Mouse (Mus musculus) intestine, embryonic 14.5 days (tissue): ENCODE data around the gene Klc2. TPM values are rescaled to one million over a fixed set of nuclear protein-coding genes. Genes with fewer than 3 reads are reported as not detected.

Experiments
- ATAC-seq: fragments of 200-750 bp; cut with Nextera tagmentation; replicated peaks from 2 replicates; pipeline ENCODE4 v1.8.0; 2017; ENCODE audit warnings: low read depth, moderate number of reproducible peaks, moderate TSS enrichment, moderate library complexity; ENCODE audit not compliant: low FRiP score, low TSS enrichment
- DNase-seq: peaks from one replicate; pipeline ENCODE4 v3.0.0-alpha.2; 2018; ENCODE audit warnings: low spot score
- H3K27ac ChIP-seq: fragments of 300-500 bp; sonication (generic); 2 replicates; pipeline ENCODE4 v1.5.1; 2014; ENCODE audit warnings: low read depth, mild to moderate bottlenecking, control low read depth
- H3K27me3 ChIP-seq: fragments of 300-500 bp; sonication (generic); replicated peaks from 2 replicates; pipeline ENCODE4 v1.6.1; 2014; ENCODE audit warnings: low read length, control low read depth; ENCODE audit not compliant: control insufficient read depth, insufficient read depth
- H3K36me3 ChIP-seq: fragments of 300-500 bp; sonication (generic); 2 replicates; pipeline ENCODE4 v1.6.1; 2014; ENCODE audit warnings: low read length, control low read depth; ENCODE audit not compliant: control insufficient read depth, insufficient read depth
- H3K4me1 ChIP-seq: fragments of 300-500 bp; sonication (generic); replicated peaks from 2 replicates; pipeline ENCODE4 v1.6.1; 2014; ENCODE audit warnings: low read length, control low read depth, mixed read lengths; ENCODE audit not compliant: control insufficient read depth, insufficient read depth
- H3K4me2 ChIP-seq: fragments of 300-500 bp; sonication (generic); 2 replicates; pipeline ENCODE4 v1.6.1; 2014; ENCODE audit warnings: low read length
- H3K4me3 ChIP-seq: fragments of 300-500 bp; sonication (generic); 2 replicates; pipeline ENCODE4 v1.5.1; 2014; ENCODE audit warnings: low read depth, low read length, control low read depth, mixed read lengths
- H3K9ac ChIP-seq: fragments of 300-500 bp; sonication (generic); 2 replicates; pipeline ENCODE4 v1.6.1; 2014; ENCODE audit warnings: mild to moderate bottlenecking, low read length
- H3K9me3 ChIP-seq: fragments of 300-500 bp; sonication (generic); 2 replicates; pipeline ENCODE4 v1.6.1; 2016; ENCODE audit warnings: low read length, control low read depth; ENCODE audit not compliant: control insufficient read depth
- WGBS: fragments of 180-500 bp; shearing (Covaris S2); extraction: QIAGEN DNeasy Blood & Tissue Kit; methylation state at CpG from one replicate; pipeline ENCODE4 v1.1.7; 2014; 5-methylcytosine and 5-hydroxymethylcytosine counted together
- polyA plus RNA-seq: library from polyadenylated mRNA; unstranded; fragments of >200 nt; fragmentation: Nextera tagmentation; extraction: Ambion mirVana; gene quantifications from 2 replicates; pipeline ENCODE4 v1.2.1, GENCODE M21; 2014

Klc2 gene
- polyA plus RNA-seq, 1 experiment from 2014 or later = 19.0 TPM

DNA sequence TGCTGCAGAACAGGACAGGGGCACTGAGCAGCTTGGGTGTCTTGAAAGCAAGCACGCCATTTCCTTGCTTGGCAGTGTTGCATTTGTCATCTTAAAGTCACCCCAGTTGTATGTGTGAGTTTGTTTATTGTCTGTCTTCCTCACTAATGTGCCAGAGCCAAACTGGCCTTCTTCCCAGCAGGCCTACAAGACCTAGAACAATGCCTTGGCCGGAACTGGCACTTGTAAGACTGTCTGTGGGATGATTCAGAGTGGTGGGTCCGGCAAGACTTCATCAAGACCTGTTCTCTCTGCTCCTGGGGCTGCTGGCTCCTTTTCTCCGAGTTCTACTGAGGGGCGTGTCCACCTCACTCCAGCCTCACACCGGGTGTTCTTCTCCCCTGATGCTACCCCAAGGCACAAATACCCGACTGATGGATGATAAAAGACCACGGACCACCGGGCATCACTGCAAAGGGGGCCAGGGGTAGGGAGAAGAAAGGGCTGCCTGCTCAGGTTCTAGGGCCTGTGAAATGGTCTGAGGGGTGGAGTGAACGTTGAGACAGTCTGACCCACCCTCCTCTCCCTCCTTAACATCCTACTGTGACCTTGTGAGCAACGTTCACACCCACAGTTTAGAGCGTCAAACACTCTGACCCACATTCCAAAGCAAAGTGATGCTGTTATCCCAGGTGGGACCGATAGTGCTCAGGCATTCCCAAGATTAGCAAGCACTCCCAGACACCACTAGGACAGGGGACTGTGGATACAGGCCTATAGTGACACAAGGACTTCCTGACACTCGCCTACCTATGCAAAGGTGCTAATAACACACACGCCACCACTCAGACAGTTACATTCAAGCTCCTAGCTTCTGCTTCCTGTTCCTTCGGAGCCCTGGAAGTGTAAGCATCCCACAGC is 60.2 kb downstream of the Klc2 start:
- DNase-seq (no peak), ATAC-seq (no peak; the same call in 1 of the 2 replicates)
- Histone ChIP-seq H3K36me3 (no peaks in the 10 kb centered on the region), H3K27me3 (no peaks in the 10 kb centered on the region; the same call in 1 of the 2 replicates), H3K9me3 (no peaks in the 10 kb centered on the region), H3K4me2 (peak overlapping the region; percentile 7; the same call in 1 of the 2 replicates), H3K9ac (no peak overlapping the region), H3K4me3 (no peak overlapping the region), H3K27ac (peak overlapping the region; percentile 69), H3K4me1 (peaks cover 42% of the 10 kb centered on the region)
- WGBS = 23% methylated on average over 16 of the region's 16 CpGs

Other genes starting within 250 kb of the Klc2 start
- gene Actn3, start 240.7 kb downstream of the Klc2 start, polyA plus RNA-seq = 0.87 and 1.4 TPM in 2 replicates
- gene Zdhhc24, start 239.9 kb downstream of the Klc2 start, polyA plus RNA-seq = 9.7 and 10.9 TPM in 2 replicates
- gene Bbs1, start 211.9 kb downstream of the Klc2 start, polyA plus RNA-seq = 3.2 and 5.2 TPM in 2 replicates
- 109 and 116 TPM in 2 replicates for gene Dpp3, start 190.3 kb downstream of the Klc2 start, polyA plus RNA-seq
- gene Peli3, start 175.4 kb downstream of the Klc2 start, polyA plus RNA-seq = 2.2 and 2.5 TPM in 2 replicates
- gene Mrpl11, start 156.4 kb downstream of the Klc2 start, polyA plus RNA-seq = 119 and 127 TPM in 2 replicates
- 0.31 and 0.42 TPM in 2 replicates for gene Npas4, start 128.2 kb downstream of the Klc2 start, polyA plus RNA-seq
- gene Slc29a2, start 94.7 kb downstream of the Klc2 start, polyA plus RNA-seq = 6.8 and 7.0 TPM in 2 replicates
- 39.1 and 45.2 TPM in 2 replicates for gene B4gat1, start 79.7 kb downstream of the Klc2 start, polyA plus RNA-seq
- 1.1 and 1.6 TPM in 2 replicates for gene AC124502.3, start 79.7 kb downstream of the Klc2 start, polyA plus RNA-seq
- 49.6 and 50.8 TPM in 2 replicates for gene Brms1, start 77.2 kb downstream of the Klc2 start, polyA plus RNA-seq
- 2.6 and 3.8 TPM in 2 replicates for gene Rin1, start 68.1 kb downstream of the Klc2 start, polyA plus RNA-seq
- 69.8 and 70.2 TPM in 2 replicates for gene Cd248, start 50.5 kb downstream of the Klc2 start, polyA plus RNA-seq
- 7.1 and 8.2 TPM in 2 replicates for gene Tmem151a, start 33.0 kb downstream of the Klc2 start, polyA plus RNA-seq
- 111 and 114 TPM in 2 replicates for gene Yif1a, start 30.0 kb downstream of the Klc2 start, polyA plus RNA-seq
- gene Cnih2, start 20.0 kb downstream of the Klc2 start, polyA plus RNA-seq = 22.3 and 22.9 TPM in 2 replicates
- gene Rab1b, start 11.5 kb downstream of the Klc2 start, polyA plus RNA-seq = 246 and 252 TPM in 2 replicates
- 22.9 and 23.4 TPM in 2 replicates for gene Pacs1, start 154.6 kb upstream of the Klc2 start, polyA plus RNA-seq
- 321 and 334 TPM in 2 replicates for gene Sf3b2, start 176.9 kb upstream of the Klc2 start, polyA plus RNA-seq
- gene Gal3st3, start 179.8 kb upstream of the Klc2 start, polyA plus RNA-seq = 2.9 and 3.3 TPM in 2 replicates
- not detected in 2 replicates for gene Catsper1, start 217.2 kb upstream of the Klc2 start, polyA plus RNA-seq
- gene Cst6, start 231.0 kb upstream of the Klc2 start, polyA plus RNA-seq = 1.8 and 2.5 TPM in 2 replicates
- 55.4 and 59.7 TPM in 2 replicates for gene Eif1ad, start 248.2 kb upstream of the Klc2 start, polyA plus RNA-seq
- gene Banf1, start 248.6 kb upstream of the Klc2 start, polyA plus RNA-seq = 499 and 514 TPM in 2 replicates